Mouse (Mus musculus): Measurements from ENCODE around the gene Cfd. TPM values are rescaled to one million over a fixed set of nuclear protein-coding genes. Genes with fewer than 3 reads are reported as not detected.

The Cfd gene
- polyA plus RNA-seq, 1 experiment = not detected

DNA sequence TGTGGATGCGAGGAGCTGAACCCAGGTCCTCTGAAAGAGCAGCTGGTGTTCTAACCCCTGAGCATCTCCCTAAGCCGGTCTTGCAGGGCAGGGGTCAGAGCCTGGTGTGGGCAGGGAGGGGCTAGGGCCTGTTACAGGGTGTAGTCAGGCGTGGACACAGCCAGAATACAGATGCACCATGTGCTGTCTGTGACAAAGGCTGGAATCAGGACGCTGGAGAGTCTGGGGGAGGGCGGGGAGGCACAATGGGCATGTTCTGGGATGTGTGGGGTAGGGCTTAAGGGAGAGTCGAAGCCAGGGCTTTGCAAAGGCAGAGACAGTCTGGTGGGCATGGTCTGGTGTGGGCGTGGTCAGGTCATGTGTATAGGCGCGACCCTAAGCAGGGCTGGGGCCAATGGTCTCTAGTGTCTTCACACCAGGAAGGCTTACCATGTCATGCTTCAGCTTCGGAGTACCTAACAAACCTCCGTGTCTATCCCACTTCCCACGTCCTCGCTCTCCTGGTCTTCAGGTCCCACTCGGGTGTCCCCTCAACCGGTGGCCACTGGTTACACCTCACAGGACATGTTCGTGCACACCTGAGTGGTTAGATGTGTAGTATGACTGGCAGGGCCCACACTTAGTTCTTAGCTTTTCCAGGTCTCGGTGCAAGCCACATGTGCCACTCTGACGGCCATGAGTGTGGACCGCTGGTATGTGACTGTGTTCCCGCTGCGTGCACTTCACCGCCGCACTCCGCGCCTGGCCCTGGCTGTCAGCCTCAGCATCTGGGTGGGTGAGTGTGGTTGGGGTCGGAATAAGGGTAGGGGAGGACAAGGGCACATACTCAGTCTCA, 29.6 kb downstream of the Cfd start:
- peaks cover 7% of the 10 kb centered on the region for H3K4me1 ChIP-seq (ENCODE audit: control insufficient read depth, insufficient read depth, low read length)
- H3K27ac ChIP-seq (ENCODE audit: insufficient read depth, low read length) = no peak overlapping the region
- TF ChIP-seq CTCF (IDR thresholded peaks at IDR 0.05; ENCODE audit: low read depth, low read length) = no peak
- TF ChIP-seq EP300 (IDR thresholded peaks at IDR 0.05; ENCODE audit: insufficient read depth, low read depth, low read length) = no peak
- no peak for TF ChIP-seq POLR2A (IDR thresholded peaks at IDR 0.05; ENCODE audit: insufficient read depth, low read length)
- H3K4me3 ChIP-seq (ENCODE audit: low read depth, low read length) = peak overlapping the region; percentile 22; the same call in 1 of the 2 replicates
- H3K9me3 ChIP-seq (replicated peaks; ENCODE audit: control insufficient read depth, insufficient read depth, low read length, poor library complexity, severe bottlenecking) = no peaks in the 10 kb centered on the region
- no peaks in the 10 kb centered on the region for H3K27me3 ChIP-seq (ENCODE audit: control insufficient read depth, insufficient read depth, low read length, poor library complexity, severe bottlenecking)
- no peaks in the 10 kb centered on the region for H3K36me3 ChIP-seq (ENCODE audit: control insufficient read depth, insufficient read depth, low read length, poor library complexity, severe bottlenecking)
- H3K9ac ChIP-seq (ENCODE audit: low read depth, poor library complexity, severe bottlenecking) = no peak overlapping the region

- H3K27ac ChIP-seq (ENCODE audit: insufficient read depth, low read length) = no peak within 1 kb of the TSS
- peaks cover 7% of the 10 kb centered on the region for H3K4me1 ChIP-seq (ENCODE audit: control insufficient read depth, insufficient read depth, low read length)
- H3K27me3 ChIP-seq (ENCODE audit: control insufficient read depth, insufficient read depth, low read length, poor library complexity, severe bottlenecking) = no peaks in the 10 kb centered on the region
- no peaks in the 10 kb centered on the region for H3K9me3 ChIP-seq (replicated peaks; ENCODE audit: control insufficient read depth, insufficient read depth, low read length, poor library complexity, severe bottlenecking)
- H3K9ac ChIP-seq (ENCODE audit: low read depth, poor library complexity, severe bottlenecking) = peak within 1 kb of the TSS; percentile 37
- TF ChIP-seq POLR2A (IDR thresholded peaks at IDR 0.05; ENCODE audit: insufficient read depth, low read length) = no peak
- no peak for TF ChIP-seq EP300 (IDR thresholded peaks at IDR 0.05; ENCODE audit: insufficient read depth, low read depth, low read length)
- no peak for TF ChIP-seq CTCF (IDR thresholded peaks at IDR 0.05; ENCODE audit: low read depth, low read length)
- no peaks in the 10 kb centered on the region for H3K36me3 ChIP-seq (ENCODE audit: control insufficient read depth, insufficient read depth, low read length, poor library complexity, severe bottlenecking)
- H3K4me3 ChIP-seq (ENCODE audit: low read depth, low read length) = peak within 1 kb of the TSS; percentile 49
These were observed 30.4 kb downstream of the Cfd start, which contains the start of gene R3hdm4 for GRCm38 (mm10) chr10:79920958-79921535. R3hdm4 (minus strand) TSS chr10:79921208.

GRCm38 (mm10) chr10:79921572-79921971, 30.9 kb downstream of the Cfd start:
- Histone ChIP-seq H3K9me3 (replicated peaks; ENCODE audit: control insufficient read depth, insufficient read depth, low read length, poor library complexity, severe bottlenecking) (no peaks in the 10 kb centered on the region), H3K36me3 (ENCODE audit: control insufficient read depth, insufficient read depth, low read length, poor library complexity, severe bottlenecking) (no peaks in the 10 kb centered on the region), H3K4me1 (ENCODE audit: control insufficient read depth, insufficient read depth, low read length) (peaks cover 7% of the 10 kb centered on the region), H3K9ac (ENCODE audit: low read depth, poor library complexity, severe bottlenecking) (peak overlapping the region; percentile 37), H3K4me3 (ENCODE audit: low read depth, low read length) (peak overlapping the region; percentile 49), H3K27ac (ENCODE audit: insufficient read depth, low read length) (no peak overlapping the region), H3K27me3 (ENCODE audit: control insufficient read depth, insufficient read depth, low read length, poor library complexity, severe bottlenecking) (no peaks in the 10 kb centered on the region)
- TF ChIP-seq EP300 (IDR thresholded peaks at IDR 0.05; ENCODE audit: insufficient read depth, low read depth, low read length) (no peak), CTCF (IDR thresholded peaks at IDR 0.05; ENCODE audit: low read depth, low read length) (no peak), POLR2A (IDR thresholded peaks at IDR 0.05; ENCODE audit: insufficient read depth, low read length) (no peak)

- Histone ChIP-seq H3K9ac (ENCODE audit: low read depth, poor library complexity, severe bottlenecking) (no peak overlapping the region), H3K4me1 (ENCODE audit: control insufficient read depth, insufficient read depth, low read length) (peaks cover 4% of the 10 kb centered on the region), H3K9me3 (replicated peaks; ENCODE audit: control insufficient read depth, insufficient read depth, low read length, poor library complexity, severe bottlenecking) (no peaks in the 10 kb centered on the region), H3K27me3 (ENCODE audit: control insufficient read depth, insufficient read depth, low read length, poor library complexity, severe bottlenecking) (no peaks in the 10 kb centered on the region), H3K36me3 (ENCODE audit: control insufficient read depth, insufficient read depth, low read length, poor library complexity, severe bottlenecking) (no peaks in the 10 kb centered on the region), H3K27ac (ENCODE audit: insufficient read depth, low read length) (no peak overlapping the region), H3K4me3 (ENCODE audit: low read depth, low read length) (no peak overlapping the region)
- TF ChIP-seq EP300 (IDR thresholded peaks at IDR 0.05; ENCODE audit: insufficient read depth, low read depth, low read length) (peak; percentile 56; the same call in 1 of the 2 replicates), CTCF (IDR thresholded peaks at IDR 0.05; ENCODE audit: low read depth, low read length) (peak; percentile 99), POLR2A (IDR thresholded peaks at IDR 0.05; ENCODE audit: insufficient read depth, low read length) (no peak)
These were observed 34.5 kb downstream of the Cfd start for GRCm38 (mm10) chr10:79924998-79925784.

GRCm38 (mm10) chr10:79925785-79926490, 35.3 kb downstream of the Cfd start:
- H3K4me1 ChIP-seq (ENCODE audit: control insufficient read depth, insufficient read depth, low read length) = no peaks in the 10 kb centered on the region
- no peak overlapping the region for H3K27ac ChIP-seq (ENCODE audit: insufficient read depth, low read length)

More at GRCm38 (mm10) chr10:79925785-79926490, 35.3 kb downstream of the Cfd start:
- H3K9ac ChIP-seq (ENCODE audit: low read depth, poor library complexity, severe bottlenecking) = peak overlapping the region; percentile 88
- TF ChIP-seq CTCF (IDR thresholded peaks at IDR 0.05; ENCODE audit: low read depth, low read length) (no peak), POLR2A (IDR thresholded peaks at IDR 0.05; ENCODE audit: insufficient read depth, low read length) (no peak), EP300 (IDR thresholded peaks at IDR 0.05; ENCODE audit: insufficient read depth, low read depth, low read length) (no peak)
- no peaks in the 10 kb centered on the region for H3K27me3 ChIP-seq (ENCODE audit: control insufficient read depth, insufficient read depth, low read length, poor library complexity, severe bottlenecking)
- no peaks in the 10 kb centered on the region for H3K36me3 ChIP-seq (ENCODE audit: control insufficient read depth, insufficient read depth, low read length, poor library complexity, severe bottlenecking)
- peak overlapping the region; percentile 86 for H3K4me3 ChIP-seq (ENCODE audit: low read depth, low read length)
- no peaks in the 10 kb centered on the region for H3K9me3 ChIP-seq (replicated peaks; ENCODE audit: control insufficient read depth, insufficient read depth, low read length, poor library complexity, severe bottlenecking)
